Mouse (Mus musculus) neural tube, embryonic 13.5 days (tissue): ENCODE data around the gene Rnase2b. TPM values are rescaled to one million over a fixed set of nuclear protein-coding genes. Genes with fewer than 3 reads are reported as not detected.

Experiments used
- ATAC-seq: fragments of 200-750 bp; cut with Nextera tagmentation; 2 replicates; pipeline ENCODE4 v1.8.0; 2017; ENCODE audit warnings: low read depth, mild to moderate bottlenecking, moderate TSS enrichment, moderate library complexity
- H3K27ac ChIP-seq: fragments of 300-500 bp; sonication (generic); replicated peaks from 2 replicates; pipeline ENCODE4 v1.5.1; 2015; ENCODE audit warnings: moderate library complexity, mild to moderate bottlenecking, inconsistent platforms
- H3K27me3 ChIP-seq: fragments of 300-500 bp; sonication (generic); 2 replicates; pipeline ENCODE4 v1.6.1; 2015; ENCODE audit warnings: mild to moderate bottlenecking, inconsistent platforms
- H3K36me3 ChIP-seq: fragments of 300-500 bp; sonication (generic); 2 replicates; pipeline ENCODE4 v1.6.1; 2015; ENCODE audit warnings: mild to moderate bottlenecking, inconsistent platforms
- H3K4me1 ChIP-seq: fragments of 300-500 bp; sonication (generic); replicated peaks from 2 replicates; pipeline ENCODE4 v1.6.1; 2015; ENCODE audit warnings: inconsistent platforms
- H3K4me2 ChIP-seq: fragments of 300-500 bp; sonication (generic); 2 replicates; pipeline ENCODE4 v1.6.1; 2015; ENCODE audit warnings: inconsistent platforms, mild to moderate bottlenecking, moderate library complexity
- H3K4me3 ChIP-seq: fragments of 300-500 bp; sonication (generic); 2 replicates; pipeline ENCODE4 v1.5.1; 2015; ENCODE audit warnings: mild to moderate bottlenecking, inconsistent platforms
- H3K9ac ChIP-seq: fragments of 300-500 bp; sonication (generic); 2 replicates; pipeline ENCODE4 v1.6.1; 2015; ENCODE audit warnings: moderate library complexity, mild to moderate bottlenecking, inconsistent platforms
- H3K9me3 ChIP-seq: fragments of 300-500 bp; sonication (generic); 2 replicates; pipeline ENCODE4 v1.6.1; 2016; ENCODE audit warnings: inconsistent platforms
- WGBS: fragments of 180-500 bp; shearing (Covaris S2); methylation state at CpG from one replicate; pipeline ENCODE4 v1.1.7; 2015; 5-methylcytosine and 5-hydroxymethylcytosine counted together
- polyA plus RNA-seq: library from polyadenylated mRNA; unstranded; fragments of >200 nt; fragmentation: Nextera tagmentation; extraction: Ambion mirVana; gene quantifications from 2 replicates; pipeline ENCODE4 v1.2.1, GENCODE M21; 2015

Rnase2b gene
- polyA plus RNA-seq, 1 experiment from 2014 or later = not detected

GRCm38 (mm10) chr14:51200466-51200865 is 38.4 kb downstream of the Rnase2b start:
- no peaks in the 10 kb centered on the region for H3K4me1 ChIP-seq
- no peaks in the 10 kb centered on the region for H3K27me3 ChIP-seq
- no peak for ATAC-seq
- no peaks in the 10 kb centered on the region for H3K36me3 ChIP-seq
- 92% methylated on average over 2 of the region's 2 CpGs for WGBS
- H3K4me3 ChIP-seq = no peak overlapping the region
- no peak overlapping the region for H3K27ac ChIP-seq
- H3K9ac ChIP-seq = no peak overlapping the region
- no peaks in the 10 kb centered on the region for H3K9me3 ChIP-seq
- H3K4me2 ChIP-seq = no peak overlapping the region

- H3K9me3 ChIP-seq = no peaks in the 10 kb centered on the region
- no peak within 1 kb of the TSS for H3K9ac ChIP-seq
- ATAC-seq = no peak
- WGBS = 88% methylated on average over 2 of the region's 2 CpGs
- H3K27ac ChIP-seq = no peak within 1 kb of the TSS
- no peaks in the 10 kb centered on the region for H3K36me3 ChIP-seq
- H3K27me3 ChIP-seq = no peaks in the 10 kb centered on the region
- H3K4me1 ChIP-seq = no peaks in the 10 kb centered on the region
- H3K4me3 ChIP-seq = no peak within 1 kb of the TSS
- H3K4me2 ChIP-seq = no peak within 1 kb of the TSS
Measured at GRCm38 (mm10) chr14:51203115-51203514, 41.1 kb downstream of the Rnase2b start, which contains the start of gene Ear14. Gene Ear14, plus strand, starts transcription at chr14:51203391.

Other genes starting within 250 kb of the Rnase2b start
- gene Osgep, start 237.4 kb upstream of the Rnase2b start, polyA plus RNA-seq = 122 and 125 TPM in 2 replicates
- 215 and 219 TPM in 2 replicates for gene Apex1, start 237.3 kb upstream of the Rnase2b start, polyA plus RNA-seq
- 90.2 and 103 TPM in 2 replicates for gene Pip4p1, start 231.4 kb upstream of the Rnase2b start, polyA plus RNA-seq
- 25.8 and 27.4 TPM in 2 replicates for gene Pnp, start 231.2 kb upstream of the Rnase2b start, polyA plus RNA-seq
- 2.7 TPM in 1 of 2 replicates, not detected in the other for gene Gm49342, start 217.7 kb upstream of the Rnase2b start, polyA plus RNA-seq
- not detected in 2 replicates for gene Pnp2, start 206.3 kb upstream of the Rnase2b start, polyA plus RNA-seq
- not detected in 2 replicates for gene Rnase10, start 154.5 kb upstream of the Rnase2b start, polyA plus RNA-seq
- gene Rnase9, start 120.4 kb upstream of the Rnase2b start, polyA plus RNA-seq = not detected in 2 replicates
- not detected in 2 replicates for gene Rnase11, start 112.1 kb upstream of the Rnase2b start, polyA plus RNA-seq
- not detected in 2 replicates for gene Rnase12, start 104.6 kb upstream of the Rnase2b start, polyA plus RNA-seq
- gene Olfr750, start 87.8 kb upstream of the Rnase2b start, polyA plus RNA-seq = not detected in 2 replicates
- gene Rnase4, start 71.2 kb upstream of the Rnase2b start, polyA plus RNA-seq = 16.1 and 17.0 TPM in 2 replicates
- 3.7 and 3.9 TPM in 2 replicates for gene Ang, start 71.1 kb upstream of the Rnase2b start, polyA plus RNA-seq
- not detected in 2 replicates for gene Eddm3b, start 47.8 kb upstream of the Rnase2b start, polyA plus RNA-seq
- gene Rnase6, start 38.4 kb upstream of the Rnase2b start, polyA plus RNA-seq = 0.24 and 0.29 TPM in 2 replicates
- gene Rnase1, start 15.5 kb upstream of the Rnase2b start, polyA plus RNA-seq = 0.73 TPM in 1 of 2 replicates, not detected in the other
- not detected in 2 replicates for gene Ang2, start 36.9 kb downstream of the Rnase2b start, polyA plus RNA-seq
- not detected in 2 replicates for gene Ear14, start 41.1 kb downstream of the Rnase2b start, polyA plus RNA-seq
- not detected in 2 replicates for gene Rnase2a, start 93.9 kb downstream of the Rnase2b start, polyA plus RNA-seq
- not detected in 2 replicates for gene Gm7247, start 199.5 kb downstream of the Rnase2b start, polyA plus RNA-seq
- not detected in 2 replicates for gene Vmn2r88, start 248.6 kb downstream of the Rnase2b start, polyA plus RNA-seq